Mouse (Mus musculus) bone marrow macrophage, adult 2 months (primary cell): ENCODE data around the gene Bckdhb. TPM values are rescaled to one million over a fixed set of nuclear protein-coding genes. Genes with fewer than 3 reads are reported as not detected.

Experiments used
- H3K27ac ChIP-seq: 2 replicates; pipeline ENCODE4 v1.5.1; 2012; ENCODE audit warnings: low read depth, low read length; ENCODE audit not compliant: insufficient read depth
- H3K4me1 ChIP-seq: 2 replicates; pipeline ENCODE4 v1.6.1; 2012; ENCODE audit warnings: low read length; ENCODE audit not compliant: control insufficient read depth, insufficient read depth
- H3K4me3 ChIP-seq: 2 replicates; pipeline ENCODE4 v1.5.1; 2012; ENCODE audit warnings: mild to moderate bottlenecking, low read length, moderate library complexity; ENCODE audit not compliant: insufficient read depth
- CTCF ChIP-seq: IDR thresholded peaks from 2 replicates; pipeline ENCODE4 v1.5.1; 2012; ENCODE audit warnings: low read depth, mild to moderate bottlenecking, low read length, moderate library complexity
- POLR2A ChIP-seq: IDR thresholded peaks from 2 replicates; pipeline ENCODE4 v1.6.1; 2012; ENCODE audit warnings: mild to moderate bottlenecking, low read depth, low read length, borderline replicate concordance
- polyA plus RNA-seq: library from polyadenylated mRNA; stranded (reverse); fragments of >200 nt; gene quantifications from 2 replicates; pipeline ENCODE4 v1.2.4, GENCODE M21; 2012; ENCODE audit not compliant: missing spikeins, insufficient read depth, insufficient read length

Gene Bckdhb
- polyA plus RNA-seq, 1 experiment = 9.8 TPM

DNA sequence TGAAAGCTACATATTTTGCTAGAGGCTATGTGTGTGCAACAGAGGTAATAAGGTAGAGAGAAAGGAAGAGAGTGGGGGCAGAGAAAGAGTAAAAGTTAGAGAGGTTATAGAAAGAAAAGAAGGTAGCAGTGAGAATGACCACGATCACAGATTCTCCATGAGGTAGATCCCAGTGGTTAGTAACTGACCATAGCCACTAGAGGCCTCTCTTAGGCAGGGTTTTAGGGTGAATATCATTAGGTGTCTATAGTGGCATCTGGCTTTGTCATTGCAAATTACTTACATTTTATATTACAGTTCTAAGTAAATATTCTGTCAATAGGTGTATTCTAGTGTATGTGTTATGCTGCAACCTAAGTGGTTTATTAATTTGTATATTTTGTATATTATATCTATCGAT is 94.7 kb downstream of the Bckdhb start:
- TF ChIP-seq POLR2A (no peak), CTCF (no peak)
- H3K4me3 ChIP-seq = no peak overlapping the region
- H3K4me1 ChIP-seq = no peaks in the 10 kb centered on the region

GRCm38 (mm10) chr9:84021189-84021588 is 96.2 kb downstream of the Bckdhb start:
- H3K27ac ChIP-seq = no peak overlapping the region
- no peaks in the 10 kb centered on the region for H3K4me1 ChIP-seq
- TF ChIP-seq CTCF (no peak), POLR2A (no peak)
- H3K4me3 ChIP-seq = no peak overlapping the region

More for the DNA sequence above, 94.7 kb downstream of the Bckdhb start:
- H3K27ac ChIP-seq = no peak overlapping the region

GRCm38 (mm10) chr9:84028120-84028519 is 103.2 kb downstream of the Bckdhb start:
- Histone ChIP-seq H3K27ac (no peak overlapping the region), H3K4me3 (no peak overlapping the region), H3K4me1 (peaks cover 7% of the 10 kb centered on the region)
- no peak for TF ChIP-seq POLR2A
- TF ChIP-seq CTCF = no peak

GRCm38 (mm10) chr9:84030691-84031290 is 105.8 kb downstream of the Bckdhb start:
- Histone ChIP-seq H3K4me3 (no peak overlapping the region), H3K4me1 (peaks cover 7% of the 10 kb centered on the region), H3K27ac (no peak overlapping the region)
- TF ChIP-seq POLR2A = no peak
- TF ChIP-seq CTCF = no peak

DNA sequence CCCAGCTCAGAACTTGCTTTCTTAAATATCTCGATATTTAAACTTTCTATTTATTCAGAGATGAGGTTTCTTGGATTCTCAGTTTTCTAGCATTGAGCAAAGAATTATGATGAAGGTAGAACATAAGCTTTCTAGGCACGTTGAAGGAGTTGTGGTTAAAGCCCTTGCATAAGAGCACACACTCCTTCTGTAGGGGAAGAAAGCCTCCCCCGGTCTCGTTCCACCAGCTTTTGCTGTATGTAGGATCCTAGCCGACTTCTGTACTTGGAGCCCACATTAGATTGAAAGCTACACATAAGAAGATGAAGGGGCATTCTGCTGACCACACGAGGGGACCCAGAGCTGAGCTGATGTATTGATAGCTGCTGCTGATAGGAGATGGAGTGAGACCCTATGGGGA is 106.5 kb downstream of the Bckdhb start:
- no peak for TF ChIP-seq CTCF
- no peak for TF ChIP-seq POLR2A
- no peak overlapping the region for H3K27ac ChIP-seq
- H3K4me1 ChIP-seq = peaks cover 7% of the 10 kb centered on the region
- no peak overlapping the region for H3K4me3 ChIP-seq

DNA sequence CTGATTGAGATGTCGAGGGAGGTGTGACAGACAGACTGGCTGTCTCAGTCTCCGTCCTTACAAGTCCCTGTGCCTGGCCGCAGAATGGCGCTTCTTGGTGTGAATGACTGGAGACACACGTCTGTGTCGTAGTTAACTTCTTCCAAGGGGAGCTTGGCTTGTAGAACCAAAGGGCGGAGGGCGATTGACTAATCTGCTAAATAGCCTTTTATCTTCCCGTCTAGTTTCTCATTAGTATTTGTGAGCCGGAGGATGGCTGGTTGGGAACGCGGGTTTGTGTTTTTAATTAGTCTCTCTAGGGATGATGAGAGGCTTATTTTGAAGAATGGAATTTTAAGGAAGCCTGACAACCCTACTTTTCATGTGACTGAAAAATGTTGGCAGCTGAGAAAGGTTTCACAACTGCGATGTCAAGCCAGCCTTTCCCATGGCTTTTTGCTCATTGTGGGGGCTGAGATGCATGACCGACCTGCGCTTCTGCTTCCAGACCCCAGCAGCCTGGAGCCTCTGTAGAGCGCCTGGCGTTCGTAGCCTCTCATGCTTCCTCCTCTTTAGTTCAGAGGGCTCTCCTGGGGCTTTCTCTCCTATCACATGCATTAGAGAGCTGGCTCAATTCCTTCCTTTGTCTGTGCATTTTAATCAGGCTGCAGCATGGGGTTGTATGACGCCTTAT is 107.9 kb downstream of the Bckdhb start:
- H3K4me3 ChIP-seq = no peak overlapping the region
- TF ChIP-seq CTCF = no peak
- TF ChIP-seq POLR2A = no peak
- H3K4me1 ChIP-seq = peaks cover 6% of the 10 kb centered on the region
- no peak overlapping the region for H3K27ac ChIP-seq

DNA sequence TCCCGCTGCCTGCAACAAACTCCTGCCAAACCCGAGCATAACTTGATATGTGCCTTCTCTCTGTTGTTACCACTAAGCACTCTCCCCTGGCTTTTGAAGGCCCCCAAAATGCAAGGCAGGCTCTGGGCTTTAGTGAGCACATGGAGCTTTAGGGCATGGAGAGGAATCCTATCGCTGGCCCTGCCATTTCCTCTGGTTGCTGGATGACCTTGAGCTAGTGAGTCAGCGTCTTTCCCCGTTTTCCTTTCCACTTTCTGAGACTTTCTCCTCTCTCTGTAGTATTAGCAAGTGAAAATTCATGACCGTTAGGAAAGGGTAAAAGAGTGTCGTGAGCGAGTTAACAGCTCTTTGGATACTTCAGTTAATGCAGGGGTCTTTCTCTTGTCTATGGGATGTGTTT is 111.1 kb downstream of the Bckdhb start:
- no peak overlapping the region for H3K27ac ChIP-seq
- no peaks in the 10 kb centered on the region for H3K4me1 ChIP-seq
- no peak for TF ChIP-seq CTCF
- TF ChIP-seq POLR2A = no peak
- no peak overlapping the region for H3K4me3 ChIP-seq

GRCm38 (mm10) chr9:84037224-84037623 is 112.3 kb downstream of the Bckdhb start:
- TF ChIP-seq POLR2A (no peak), CTCF (no peak)
- Histone ChIP-seq H3K4me1 (no peaks in the 10 kb centered on the region), H3K27ac (no peak overlapping the region), H3K4me3 (no peak overlapping the region)

DNA sequence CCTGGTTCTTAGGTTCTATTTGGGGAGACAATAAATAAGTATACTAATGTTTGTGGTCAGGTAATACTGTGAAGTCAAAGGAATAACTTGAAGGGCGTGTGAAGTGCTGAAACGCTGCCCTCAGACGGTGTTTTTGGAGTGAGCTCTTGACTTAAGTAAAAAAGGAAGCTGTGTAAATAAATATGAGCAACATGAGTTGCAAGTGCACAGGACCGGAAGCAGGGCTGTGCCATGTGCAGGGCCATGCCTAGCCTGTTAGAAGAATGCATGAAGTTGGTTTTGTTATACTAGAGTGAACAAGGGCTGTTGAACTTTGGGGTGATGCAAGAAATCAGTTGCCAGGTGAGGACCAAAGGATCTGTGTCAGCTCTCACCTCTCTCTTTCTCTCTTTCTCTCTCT is 114.0 kb downstream of the Bckdhb start:
- Histone ChIP-seq H3K4me3 (no peak overlapping the region), H3K27ac (no peak overlapping the region), H3K4me1 (no peaks in the 10 kb centered on the region)
- no peak for TF ChIP-seq CTCF
- no peak for TF ChIP-seq POLR2A

DNA sequence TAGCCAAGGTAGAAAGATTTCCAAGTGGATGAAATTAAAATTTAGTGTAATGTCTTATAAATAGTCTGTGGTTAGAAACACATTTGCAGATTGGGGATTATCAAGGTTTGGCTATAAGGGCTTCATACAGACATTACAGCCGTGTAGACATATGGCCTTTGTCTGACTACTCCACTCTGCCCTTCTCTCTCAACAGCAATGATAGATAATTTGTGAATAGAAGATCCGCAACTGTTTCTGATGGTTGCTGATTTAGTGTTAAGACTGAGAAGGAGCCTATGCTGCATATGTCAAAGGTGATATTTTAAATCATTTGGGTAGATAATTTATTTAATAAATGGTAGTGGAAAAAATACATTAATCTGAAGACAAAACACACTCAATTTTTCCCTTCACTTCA is 115.4 kb downstream of the Bckdhb start:
- Histone ChIP-seq H3K4me3 (no peak overlapping the region), H3K27ac (no peak overlapping the region), H3K4me1 (no peaks in the 10 kb centered on the region)
- TF ChIP-seq POLR2A (no peak), CTCF (no peak)
